Mouse (Mus musculus) CH12.LX (cell line): Measurements from ENCODE around the gene Dpf3. TPM values are rescaled to one million over a fixed set of nuclear protein-coding genes. Genes with fewer than 3 reads are reported as not detected.

Experiments
- DNase-seq: peaks from one replicate; pipeline ENCODE4 v3.0.0-alpha.2; 2013; ENCODE audit errors: extremely low read depth
- H3K27ac ChIP-seq: 2 replicates; pipeline ENCODE4 v1.5.1; 2012; ENCODE audit warnings: low read depth, mild to moderate bottlenecking, control low read depth, moderate library complexity; ENCODE audit not compliant: insufficient read depth
- H3K27me3 ChIP-seq: replicated peaks from 2 replicates; pipeline ENCODE3; 2012; ENCODE audit warnings: inconsistent platforms
- H3K36me3 ChIP-seq, 2 experiments: replicated peaks in 1 of 2; 2 replicates each; pipeline versions ENCODE3 to v1.6.1; 2012; ENCODE audit warnings: inconsistent platforms in 1 of 2, low read length in 1 of 2, mild to moderate bottlenecking in 1 of 2, mixed read lengths in 1 of 2, moderate library complexity in 1 of 2; ENCODE audit not compliant: control insufficient read depth in 1 of 2, insufficient read depth in 1 of 2
- H3K4me1 ChIP-seq, 2 experiments: 2 replicates each; pipeline ENCODE4 v1.6.1; 2012; ENCODE audit warnings: inconsistent platforms in 1 of 2, moderate library complexity in 1 of 2; ENCODE audit not compliant: insufficient read depth in 2 of 2, control insufficient read depth in 1 of 2
- H3K4me2 ChIP-seq: 2 replicates; pipeline ENCODE4 v1.6.1; 2012; ENCODE audit warnings: low read depth, mild to moderate bottlenecking, control low read depth; ENCODE audit not compliant: poor library complexity, insufficient read depth, severe bottlenecking
- H3K4me3 ChIP-seq, 3 experiments: fragments of 150-350 bp in 1 of 3; sonication (generic) in 1 of 3; replicated peaks in 1 of 3; 2 replicates each; pipeline versions ENCODE3 to v1.5.1; 2011 to 2012; ENCODE audit warnings: low read depth in 2 of 3, low read length in 2 of 3, mild to moderate bottlenecking in 2 of 3, moderate library complexity in 2 of 3, control low read depth in 1 of 3, improper control_type of control experiment in 1 of 3, inconsistent platforms in 1 of 3, mixed read lengths in 1 of 3; ENCODE audit not compliant: poor library complexity in 1 of 3
- H3K79me2 ChIP-seq: replicated peaks from 2 replicates; pipeline ENCODE4 v1.6.1; 2012; ENCODE audit warnings: mild to moderate bottlenecking, moderate library complexity; ENCODE audit not compliant: control insufficient read depth, poor library complexity, insufficient read depth, severe bottlenecking; ENCODE audit errors: extremely low read depth
- H3K9ac ChIP-seq: 2 replicates; pipeline ENCODE4 v1.6.1; 2012; ENCODE audit warnings: low read depth, mild to moderate bottlenecking, control low read depth, moderate library complexity; ENCODE audit not compliant: insufficient read depth
- H3K9me3 ChIP-seq: replicated peaks from 2 replicates; pipeline ENCODE3; 2012; ENCODE audit warnings: low read length, inconsistent platforms, mixed read lengths
- CHD2 ChIP-seq: IDR thresholded peaks from 2 replicates; pipeline ENCODE4 v1.6.1; 2011; ENCODE audit warnings: low read length, improper control_type of control experiment
- CTCF ChIP-seq, 2 experiments: IDR thresholded peaks in 1 of 2; conservative IDR thresholded peaks in 1 of 2; 2 replicates each; pipeline ENCODE4 v1.5.1; 2011 to 2012; ENCODE audit warnings: low read depth in 2 of 2, low read length in 2 of 2, improper control_type of control experiment in 1 of 2, inconsistent platforms in 1 of 2, mild to moderate bottlenecking in 1 of 2, moderate library complexity in 1 of 2
- EP300 ChIP-seq: IDR thresholded peaks from 2 replicates; pipeline ENCODE4 v1.6.1; 2011; ENCODE audit warnings: low read length, improper control_type of control experiment
- JUN ChIP-seq: IDR thresholded peaks from 2 replicates; pipeline ENCODE4 v1.6.1; 2011; ENCODE audit warnings: low read depth, mild to moderate bottlenecking, low read length, improper control_type of control experiment, moderate library complexity; ENCODE audit not compliant: insufficient read depth
- MAZ ChIP-seq: IDR thresholded peaks from 2 replicates; pipeline ENCODE4 v1.6.1; 2012; ENCODE audit warnings: low read depth, mild to moderate bottlenecking, inconsistent platforms, low read length, improper control_type of control experiment, moderate library complexity
- MEF2A ChIP-seq: IDR thresholded peaks from 2 replicates; pipeline ENCODE4 v1.6.1; 2014; ENCODE audit warnings: low read depth, mild to moderate bottlenecking, inconsistent platforms, low read length, improper control_type of control experiment, borderline replicate concordance
- MYC ChIP-seq: IDR thresholded peaks from 2 replicates; pipeline ENCODE4 v1.6.1; 2011; ENCODE audit warnings: low read depth, mild to moderate bottlenecking, improper control_type of control experiment, low read length
- NELFE ChIP-seq: IDR thresholded peaks from 2 replicates; pipeline ENCODE4 v1.6.1; 2011; ENCODE audit warnings: low read depth, low read length, improper control_type of control experiment
- NRF1 ChIP-seq: IDR thresholded peaks from 2 replicates; pipeline ENCODE4 v1.6.1; 2014; ENCODE audit warnings: low read depth, mild to moderate bottlenecking, inconsistent platforms, low read length, improper control_type of control experiment, moderate library complexity
- PAX5 ChIP-seq: IDR thresholded peaks from 2 replicates; pipeline ENCODE4 v1.6.1; 2012; ENCODE audit warnings: low read length, inconsistent platforms, mixed read lengths
- RCOR1 ChIP-seq: conservative IDR thresholded peaks from 2 replicates; pipeline ENCODE4 v1.6.1; 2012; ENCODE audit warnings: low read depth, mild to moderate bottlenecking, inconsistent platforms, low read length, improper control_type of control experiment
- SIN3A ChIP-seq: IDR thresholded peaks from 2 replicates; pipeline ENCODE4 v1.6.1; 2012; ENCODE audit warnings: low read length, improper control_type of control experiment, inconsistent platforms
- TBP ChIP-seq: conservative IDR thresholded peaks from 2 replicates; pipeline ENCODE4 v1.6.1; 2011; ENCODE audit warnings: low read depth, low read length, improper control_type of control experiment
- UBTF ChIP-seq: IDR thresholded peaks from 2 replicates; pipeline ENCODE4 v1.6.1; 2012; ENCODE audit warnings: low read depth, mild to moderate bottlenecking, inconsistent platforms, low read length, improper control_type of control experiment, moderate library complexity
- USF1 ChIP-seq: IDR thresholded peaks from 2 replicates; pipeline ENCODE4 v1.6.1; 2014; ENCODE audit warnings: low read depth, mild to moderate bottlenecking, inconsistent platforms, low read length, improper control_type of control experiment
- USF2 ChIP-seq: conservative IDR thresholded peaks from 2 replicates; pipeline ENCODE4 v1.6.1; 2011; ENCODE audit warnings: low read depth, low read length, improper control_type of control experiment
- ZC3H11A ChIP-seq: IDR thresholded peaks from 2 replicates; pipeline ENCODE4 v1.6.1; 2012; ENCODE audit warnings: low read depth, mild to moderate bottlenecking, inconsistent platforms, low read length, improper control_type of control experiment
- ZKSCAN1 ChIP-seq: IDR thresholded peaks from 2 replicates; pipeline ENCODE4 v1.6.1; 2012; ENCODE audit warnings: low read depth, inconsistent platforms, low read length, improper control_type of control experiment, borderline replicate concordance
- ZMIZ1 ChIP-seq: IDR thresholded peaks from 2 replicates; pipeline ENCODE4 v1.6.1; 2012; ENCODE audit warnings: low read depth, mild to moderate bottlenecking, inconsistent platforms, low read length, improper control_type of control experiment
- dilution Hi-C: fragments of 300-500 bp; cut with MboI; formaldehyde crosslinking; loops from 2 replicates; pipeline ENCODE4 v1.14.3; 2020; ENCODE audit warnings: low sequenced_read_pairs; ENCODE audit not compliant: extremely low pct_unique_long_range_greater_than_20kb, extremely low pct_ligation_motif_present
- in situ Hi-C: fragments of 300-500 bp; cut with MboI; formaldehyde crosslinking; loops from 3 replicates; pipeline ENCODE4 v1.14.3; 2019; ENCODE audit warnings: low sequenced_read_pairs, low pct_ligation_motif_present, low pct_unique_long_range_greater_than_20kb, mixed read lengths
- polyA plus RNA-seq: library from polyadenylated mRNA; unstranded; fragments of >175 nt; gene quantifications from 2 replicates; pipeline ENCODE4 v1.2.1, GENCODE M21; 2012; ENCODE audit warnings: low read depth; ENCODE audit not compliant: insufficient read length
- total RNA-seq, 2 experiments: library from RNA; depleted of rRNA; stranded (reverse); fragments of 300-350 nt in 1 of 2; fragments of >200 nt in 1 of 2; gene quantifications; 2 replicates each; pipeline ENCODE4 v1.2.3; 2012 to 2014

Gene Dpf3
- total and polyA plus RNA-seq, 3 experiments: 0.42 to 1.2 (median 1.2) TPM

DNA sequence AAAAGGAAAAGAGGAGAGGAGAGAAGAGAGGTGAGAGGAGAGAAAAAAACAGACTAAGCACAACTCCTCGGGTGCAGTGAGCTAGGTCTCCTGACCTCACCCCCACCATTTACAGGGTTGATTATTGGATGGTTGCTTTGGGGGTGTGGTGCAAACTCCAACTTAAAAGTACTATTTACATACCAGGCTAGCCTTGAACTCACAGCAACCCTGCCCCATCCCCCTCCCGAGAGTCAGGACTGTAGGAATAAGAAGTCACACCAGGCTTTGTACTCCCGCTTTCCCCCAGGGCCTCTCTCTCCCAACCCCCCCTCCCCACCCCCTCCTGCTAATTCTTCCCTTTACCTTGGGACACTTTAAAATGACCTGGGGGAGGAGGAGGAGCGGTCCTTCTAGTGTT lies 8.8 kb upstream of the Dpf3 start:
- no peak for TF ChIP-seq USF2
- dilution Hi-C loops: no loop called here
- no peaks in the 10 kb centered on the region for H3K4me1 ChIP-seq
- peaks cover 9% of the 10 kb centered on the region for H3K27me3 ChIP-seq
- peaks cover 3% of the 10 kb centered on the region for H3K9me3 ChIP-seq
- DNase-seq: no peak
- H3K27ac ChIP-seq: no peak overlapping the region
- H3K4me2 ChIP-seq: no peak overlapping the region
- no peaks in the 10 kb centered on the region for H3K36me3 ChIP-seq
- H3K79me2 ChIP-seq: no peaks in the 10 kb centered on the region
- in situ Hi-C loops: loop anchor here (5.0 kb wide), 1 partner anchor 384 kb away; no protein-coding TSS in a partner anchor
- H3K9ac ChIP-seq: no peak overlapping the region
- H3K4me3 ChIP-seq: no peak overlapping the region

DNA sequence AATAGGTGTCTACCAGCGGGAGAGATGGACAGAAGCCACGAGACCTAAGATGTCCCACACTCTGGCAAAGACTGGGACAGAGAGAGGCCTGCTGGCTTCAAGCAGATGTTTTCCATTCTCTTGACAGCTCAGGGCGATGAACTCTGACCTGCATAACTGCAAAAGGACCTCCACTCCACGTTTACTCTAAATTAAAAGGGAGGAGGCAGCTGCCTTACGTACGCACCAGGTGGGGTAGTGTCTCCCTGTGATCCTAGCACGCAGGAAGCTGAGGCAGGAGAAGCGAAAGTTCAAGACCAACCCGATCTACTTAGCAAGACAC lies 8.4 kb upstream of the Dpf3 start:
- Histone ChIP-seq H3K4me3 (no peak overlapping the region), H3K9me3 (peaks cover 7% of the 10 kb centered on the region), H3K9ac (no peak overlapping the region), H3K36me3 (no peaks in the 10 kb centered on the region), H3K4me2 (no peak overlapping the region)
- in situ Hi-C loops (loop anchor here (5.0 kb wide), 1 partner anchor 384 kb away; no protein-coding TSS in a partner anchor), dilution Hi-C loops (no loop called here)
- TF ChIP-seq USF1 (no peak), ZC3H11A (no peak), MAZ (no peak), NRF1 (no peak), CTCF (conservative IDR thresholded peaks at IDR 0.05 in 1 of 2, IDR thresholded peaks at IDR 0.05 in 1 of 2; ENCODE audit: low read depth in 2 of 2, low read length in 2 of 2) (no peak), SIN3A (no peak), CHD2 (no peak), RCOR1 (no peak), ZMIZ1 (no peak), PAX5 (no peak)
- TF ChIP-seq, all 38 proteins: peak for 0
- no peaks in the 10 kb centered on the region for H3K4me1 ChIP-seq
- H3K79me2 ChIP-seq: no peaks in the 10 kb centered on the region
- no peak for DNase-seq
- H3K27ac ChIP-seq: no peak overlapping the region
- H3K27me3 ChIP-seq: peaks cover 9% of the 10 kb centered on the region

DNA sequence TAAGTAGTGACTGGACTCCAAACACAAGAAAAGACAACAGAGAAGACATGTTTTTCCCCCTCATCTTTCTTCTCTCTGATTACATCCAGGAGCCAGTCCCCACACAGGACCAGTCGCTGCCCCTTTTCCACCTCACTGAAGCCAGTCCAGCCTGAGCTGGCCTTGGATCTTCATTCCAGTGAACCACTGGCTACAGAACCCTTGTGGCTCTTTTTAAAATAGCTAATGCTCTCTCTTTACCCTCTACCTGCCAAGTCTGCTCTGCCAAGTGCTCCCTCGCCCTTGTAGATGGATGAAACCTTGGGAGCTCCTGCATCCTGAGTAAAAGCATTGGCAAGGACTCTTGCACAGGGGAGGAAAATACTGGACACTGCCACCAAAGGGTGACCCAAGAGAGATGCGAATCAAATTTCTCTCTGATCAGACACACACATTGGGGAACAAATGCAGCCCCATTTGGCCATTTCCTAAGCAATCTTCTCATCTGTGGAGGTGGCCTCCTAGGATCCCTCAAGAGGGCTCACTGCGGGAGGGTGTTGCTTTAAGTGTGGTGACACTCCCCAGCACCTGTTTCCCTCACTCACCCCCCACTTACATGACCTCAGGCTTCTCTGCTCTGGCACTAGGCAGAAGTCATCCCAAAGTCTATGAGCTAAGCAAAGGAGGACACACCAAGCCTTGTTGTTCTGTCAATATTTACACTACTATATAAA lies 7.9 kb upstream of the Dpf3 start:
- peaks cover 9% of the 10 kb centered on the region for H3K27me3 ChIP-seq
- no peak overlapping the region for H3K4me2 ChIP-seq
- no peaks in the 10 kb centered on the region for H3K4me1 ChIP-seq
- H3K36me3 ChIP-seq: no peaks in the 10 kb centered on the region
- dilution Hi-C loops (no loop called here), in situ Hi-C loops (loop anchor here (5.0 kb wide), 1 partner anchor 383 kb away; no protein-coding TSS in a partner anchor)
- TF ChIP-seq NELFE (no peak), TBP (no peak), MEF2A (no peak), JUN (no peak), PAX5 (no peak), UBTF (no peak), EP300 (no peak), ZKSCAN1 (no peak), MYC (no peak)
- no peak overlapping the region for H3K4me3 ChIP-seq
- H3K9ac ChIP-seq: no peak overlapping the region
- no peaks in the 10 kb centered on the region for H3K79me2 ChIP-seq
- H3K27ac ChIP-seq: no peak overlapping the region
- DNase-seq: no peak
- peaks cover 8% of the 10 kb centered on the region for H3K9me3 ChIP-seq
